Mouse (Mus musculus) stomach, postnatal 0 days (tissue): ENCODE data around the gene Npr3.

Experiments
- CTCF ChIP-seq: IDR thresholded peaks from 2 replicates; pipeline ENCODE4 v1.5.1; 2016; ENCODE audit warnings: antibody characterized with exemption, low read depth, mild to moderate bottlenecking, moderate library complexity
- EP300 ChIP-seq: optimal IDR thresholded peaks from 2 replicates; pipeline ENCODE3; 2016; ENCODE audit warnings: antibody characterized with exemption

- no peak for TF ChIP-seq CTCF
- no peak for TF ChIP-seq EP300
Observed at GRCm38 (mm10) chr15:11877273-11877672, 29.8 kb downstream of the Npr3 start.
